Mouse (Mus musculus) liver, postnatal 0 days (tissue): ENCODE data around the gene Lpin2. TPM values are rescaled to one million over a fixed set of nuclear protein-coding genes. Genes with fewer than 3 reads are reported as not detected.

ENCODE experiments used
- ATAC-seq: fragments of 200-750 bp; cut with Nextera tagmentation; 2 replicates; pipeline ENCODE4 v1.8.0; 2017; ENCODE audit warnings: mild to moderate bottlenecking, moderate library complexity
- DNase-seq: peaks from one replicate; pipeline ENCODE4 v3.0.0-alpha.2; 2016
- H3K27ac ChIP-seq: fragments of 300-500 bp; sonication (generic); 2 replicates; pipeline ENCODE4 v1.5.1; 2014; ENCODE audit warnings: antibody characterized with exemption, moderate library complexity, mild to moderate bottlenecking, low read depth
- H3K27me3 ChIP-seq: fragments of 300-500 bp; sonication (generic); 2 replicates; pipeline ENCODE4 v1.6.1; 2014; ENCODE audit warnings: low read length, control low read depth, mixed read lengths; ENCODE audit not compliant: insufficient read depth
- H3K36me3 ChIP-seq: fragments of 300-500 bp; sonication (generic); replicated peaks from 2 replicates; pipeline ENCODE4 v1.6.1; 2014; ENCODE audit warnings: mild to moderate bottlenecking, control low read depth, low read length, moderate library complexity, mixed read lengths; ENCODE audit not compliant: insufficient read depth
- H3K4me1 ChIP-seq: fragments of 300-500 bp; sonication (generic); 2 replicates; pipeline ENCODE4 v1.6.1; 2014; ENCODE audit warnings: antibody characterized with exemption, mild to moderate bottlenecking, control low read depth; ENCODE audit not compliant: insufficient read depth
- H3K4me2 ChIP-seq: fragments of 300-500 bp; sonication (generic); 2 replicates; pipeline ENCODE4 v1.6.1; 2014; ENCODE audit warnings: low read depth, mild to moderate bottlenecking, low read length, moderate library complexity, mixed read lengths
- H3K4me3 ChIP-seq: fragments of 300-500 bp; sonication (generic); 2 replicates; pipeline ENCODE4 v1.5.1; 2014; ENCODE audit warnings: low read depth, low read length
- H3K9ac ChIP-seq: fragments of 300-500 bp; sonication (generic); replicated peaks from 2 replicates; pipeline ENCODE4 v1.6.1; 2014; ENCODE audit warnings: mild to moderate bottlenecking, moderate library complexity
- H3K9me3 ChIP-seq: fragments of 300-500 bp; sonication (generic); 2 replicates; pipeline ENCODE4 v1.6.1; 2016; ENCODE audit warnings: mild to moderate bottlenecking, control low read depth, low read length, mixed read lengths
- CTCF ChIP-seq: sonication (generic); IDR thresholded peaks from 2 replicates; pipeline ENCODE4 v1.5.1; 2016; ENCODE audit warnings: antibody characterized with exemption, low read depth
- EP300 ChIP-seq: IDR thresholded peaks from 2 replicates; pipeline ENCODE4 v1.6.1; 2016; ENCODE audit warnings: antibody characterized with exemption, low read depth, mild to moderate bottlenecking
- WGBS: fragments of 180-500 bp; shearing (Covaris S2); extraction: QIAGEN DNeasy Blood & Tissue Kit; methylation state at CpG from one replicate; pipeline ENCODE4 v1.1.7; 2014; ENCODE audit not compliant: insufficient replicate concordance; 5-methylcytosine and 5-hydroxymethylcytosine counted together
- polyA plus RNA-seq: library from polyadenylated mRNA; unstranded; fragments of >200 nt; fragmentation: Nextera tagmentation; extraction: Ambion mirVana; gene quantifications from 2 replicates; pipeline ENCODE4 v1.2.1, GENCODE M21; 2015

Gene Lpin2
- polyA plus RNA-seq, 1 experiment from 2014 or later = 44.5 TPM

DNA sequence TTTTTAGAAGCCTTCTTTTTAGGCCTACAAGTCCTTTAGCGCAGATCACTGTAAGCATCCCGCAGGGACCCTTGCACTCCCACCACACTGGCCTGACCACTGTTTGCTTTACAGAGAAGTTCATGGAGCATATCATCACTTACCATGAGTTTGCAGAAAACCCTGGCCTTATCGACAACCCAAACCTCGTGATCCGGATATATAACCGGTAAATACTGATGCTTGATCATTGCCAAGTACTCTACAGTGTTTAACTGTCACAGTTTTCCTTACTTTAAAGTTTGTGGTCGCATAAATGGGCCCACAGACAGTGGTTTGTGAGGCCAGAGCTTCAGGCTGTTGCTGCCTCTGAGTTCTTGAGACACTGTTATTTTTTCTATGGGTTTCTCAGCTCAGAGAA is 56.1 kb downstream of the Lpin2 start:
- H3K27ac ChIP-seq = peak overlapping the region; percentile 63; the same call in 1 of the 2 replicates
- WGBS = 65% methylated on average over 7 of the region's 7 CpGs
- no peaks in the 10 kb centered on the region for H3K9me3 ChIP-seq
- H3K27me3 ChIP-seq = no peaks in the 10 kb centered on the region
- peaks cover 86% of the 10 kb centered on the region for H3K36me3 ChIP-seq
- ATAC-seq = no peak
- no peak overlapping the region for H3K4me3 ChIP-seq
- TF ChIP-seq CTCF (no peak), EP300 (peak; percentile 89)
- H3K4me2 ChIP-seq = no peak overlapping the region
- H3K4me1 ChIP-seq = peaks cover 14% of the 10 kb centered on the region
- H3K9ac ChIP-seq = no peak overlapping the region
- no peak for DNase-seq

DNA sequence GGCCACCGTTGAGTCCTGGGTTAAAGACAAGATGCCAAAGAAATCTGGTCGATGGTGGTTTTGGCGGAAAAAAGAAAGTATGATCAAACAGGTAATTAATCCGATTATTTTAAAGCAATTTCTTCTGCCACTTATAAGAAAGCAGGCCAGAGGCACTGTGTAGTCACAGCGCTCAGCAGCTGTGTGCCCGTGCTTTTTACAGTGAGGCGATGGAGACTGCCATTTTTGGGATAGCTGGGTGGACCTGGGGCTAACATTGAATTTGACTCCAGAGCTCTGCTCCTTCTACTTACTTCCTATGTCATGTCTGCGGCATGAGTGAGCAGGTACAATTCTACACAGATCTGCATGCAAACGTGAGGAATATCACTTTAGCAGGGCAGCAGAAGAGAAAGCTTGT is 58.5 kb downstream of the Lpin2 start:
- DNase-seq = no peak
- Histone ChIP-seq H3K9ac (no peak overlapping the region), H3K36me3 (peaks cover 92% of the 10 kb centered on the region), H3K9me3 (no peaks in the 10 kb centered on the region), H3K27me3 (no peaks in the 10 kb centered on the region), H3K4me2 (no peak overlapping the region), H3K27ac (no peak overlapping the region), H3K4me3 (no peak overlapping the region), H3K4me1 (peaks cover 14% of the 10 kb centered on the region)
- 94% methylated on average over 9 of the region's 9 CpGs for WGBS
- no peak for TF ChIP-seq EP300
- no peak for ATAC-seq

DNA sequence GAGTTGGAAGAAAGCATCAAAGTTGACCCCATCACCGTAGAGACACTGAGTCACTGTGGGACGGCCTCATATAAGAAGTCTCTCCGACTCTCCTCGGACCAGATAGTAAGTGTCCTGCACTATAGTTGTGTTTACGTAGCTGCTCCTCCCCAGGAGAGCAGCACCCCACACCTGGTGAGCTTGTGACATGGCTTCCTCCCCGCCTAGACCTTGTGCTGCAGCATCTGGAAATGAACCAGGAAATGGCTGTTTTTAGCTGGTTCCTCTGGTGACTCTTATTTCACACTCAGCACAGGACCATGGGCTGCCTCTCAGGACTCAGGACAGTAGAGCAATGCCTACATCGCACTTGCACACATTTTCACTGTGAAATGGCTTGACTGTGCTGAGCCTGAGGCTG is 60.3 kb downstream of the Lpin2 start:
- 93% methylated on average over 7 of the region's 7 CpGs for WGBS

DNA sequence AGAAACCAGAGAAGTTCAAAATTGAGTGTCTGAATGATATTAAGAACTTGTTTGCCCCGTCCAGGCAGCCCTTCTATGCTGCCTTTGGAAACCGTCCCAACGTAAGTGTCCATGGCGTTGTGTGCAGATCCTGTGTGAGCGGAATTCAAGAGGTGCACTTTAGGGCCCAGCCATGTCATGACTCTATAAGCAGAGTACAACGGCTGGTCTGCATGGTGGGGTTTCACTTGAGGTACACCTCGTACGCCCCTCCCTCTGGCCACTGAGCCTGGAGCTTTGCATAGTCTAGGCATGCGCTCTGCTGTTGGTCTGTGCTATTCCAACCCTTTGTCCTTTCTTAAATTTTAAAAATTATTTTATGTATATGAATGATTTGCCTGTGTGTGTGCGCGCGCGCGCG is 62.8 kb downstream of the Lpin2 start:
- Histone ChIP-seq H3K4me2 (no peak overlapping the region), H3K27ac (no peak overlapping the region), H3K9ac (no peak overlapping the region), H3K36me3 (peaks cover 99% of the 10 kb centered on the region), H3K9me3 (no peaks in the 10 kb centered on the region), H3K4me1 (no peaks in the 10 kb centered on the region), H3K4me3 (no peak overlapping the region), H3K27me3 (no peaks in the 10 kb centered on the region)
- TF ChIP-seq CTCF (no peak), EP300 (no peak)
- WGBS = 95% methylated on average over 15 of the region's 15 CpGs
- ATAC-seq (no peak), DNase-seq (no peak)

More for the DNA sequence above, 60.3 kb downstream of the Lpin2 start:
- Histone ChIP-seq H3K9ac (no peak overlapping the region), H3K9me3 (no peaks in the 10 kb centered on the region), H3K4me1 (peaks cover 7% of the 10 kb centered on the region; the same call in 1 of the 2 replicates), H3K4me3 (no peak overlapping the region), H3K4me2 (no peak overlapping the region), H3K27ac (no peak overlapping the region), H3K36me3 (peaks cover 97% of the 10 kb centered on the region), H3K27me3 (no peaks in the 10 kb centered on the region)
- TF ChIP-seq CTCF = no peak
- TF ChIP-seq EP300 = no peak
- ATAC-seq (no peak), DNase-seq (no peak)

DNA sequence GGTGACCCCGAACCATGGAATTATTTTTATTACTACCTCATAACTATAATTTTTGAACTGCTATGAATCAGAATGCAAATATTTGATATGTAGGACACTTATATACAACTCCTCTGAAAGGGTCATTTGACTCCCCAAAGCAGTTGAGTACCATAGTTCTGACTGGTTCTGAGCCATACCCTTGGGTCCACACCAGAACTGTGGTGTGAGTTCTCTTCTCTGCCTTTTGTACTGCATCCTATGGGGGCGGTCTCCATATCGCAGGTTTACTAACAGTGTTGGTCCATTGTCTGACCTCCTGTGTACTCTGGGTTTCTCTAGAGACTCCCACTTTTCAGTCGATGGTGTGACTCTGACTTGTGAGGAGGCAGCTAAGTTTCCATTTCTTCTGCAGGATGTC is 63.7 kb downstream of the Lpin2 start:
- Histone ChIP-seq H3K9me3 (no peaks in the 10 kb centered on the region), H3K4me3 (no peak overlapping the region), H3K27ac (no peak overlapping the region), H3K4me1 (no peaks in the 10 kb centered on the region; the same call in 1 of the 2 replicates), H3K27me3 (no peaks in the 10 kb centered on the region), H3K36me3 (peaks cover 99% of the 10 kb centered on the region), H3K4me2 (no peak overlapping the region), H3K9ac (no peak overlapping the region)
- no peak for ATAC-seq
- TF ChIP-seq CTCF (no peak), EP300 (no peak)
- WGBS = 90% methylated on average over 4 of the region's 4 CpGs
- no peak for DNase-seq

DNA sequence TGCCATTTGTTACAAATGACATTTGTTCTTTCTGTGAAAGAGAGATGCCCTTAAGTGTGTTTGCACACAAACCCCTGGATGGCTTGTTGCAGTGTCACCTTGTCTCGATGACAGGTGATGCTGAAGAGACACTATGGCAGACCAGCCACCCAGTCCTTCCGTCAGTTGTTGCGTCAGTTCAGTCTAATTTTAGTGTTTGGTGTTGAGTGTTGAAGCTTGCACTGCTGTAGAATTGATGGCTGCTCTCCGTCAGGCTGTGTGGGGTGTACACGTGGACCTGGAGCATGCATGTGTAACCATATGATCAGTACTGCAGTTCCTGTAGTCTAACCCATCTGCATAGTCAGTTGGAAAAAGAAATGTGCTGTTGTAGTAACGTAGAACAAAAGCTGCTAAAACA is 66.6 kb downstream of the Lpin2 start:
- no peak overlapping the region for H3K27ac ChIP-seq
- DNase-seq = no peak
- WGBS = 85% methylated on average over 6 of the region's 6 CpGs

DNA sequence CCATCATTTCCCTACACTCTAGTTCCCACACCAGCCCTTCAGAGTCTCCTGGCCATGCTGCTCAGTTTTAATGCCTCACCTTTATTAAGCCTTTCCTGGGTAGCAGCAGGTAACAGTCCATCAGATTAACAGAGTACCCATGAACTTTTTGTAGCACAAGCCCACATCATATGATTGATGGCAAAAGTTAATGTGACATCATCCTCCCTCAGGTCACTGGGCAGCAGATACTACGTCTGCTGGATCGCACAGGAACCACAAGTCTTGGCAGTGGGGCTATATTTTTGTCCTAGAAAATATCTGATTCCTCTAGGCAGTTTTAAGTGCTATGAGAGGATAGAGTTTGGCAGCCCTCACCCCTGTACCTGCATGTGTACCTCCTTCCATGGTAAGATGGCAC is 67.7 kb downstream of the Lpin2 start:
- TF ChIP-seq EP300 = no peak
- TF ChIP-seq CTCF = no peak
- 82% methylated on average over 2 of the region's 2 CpGs for WGBS
- Histone ChIP-seq H3K27ac (0 out of 2 replicates have a peak overlapping the region, but pooled peaks have one; percentile 3), H3K9me3 (no peaks in the 10 kb centered on the region), H3K36me3 (peaks cover 78% of the 10 kb centered on the region), H3K27me3 (no peaks in the 10 kb centered on the region), H3K9ac (no peak overlapping the region), H3K4me3 (no peak overlapping the region), H3K4me1 (no peaks in the 10 kb centered on the region; the same call in 1 of the 2 replicates), H3K4me2 (no peak overlapping the region)
- DNase-seq (no peak), ATAC-seq (no peak)

More for the DNA sequence above, 66.6 kb downstream of the Lpin2 start:
- no peaks in the 10 kb centered on the region for H3K9me3 ChIP-seq
- H3K36me3 ChIP-seq = peaks cover 88% of the 10 kb centered on the region
- H3K4me2 ChIP-seq = no peak overlapping the region
- no peaks in the 10 kb centered on the region; the same call in 1 of the 2 replicates for H3K4me1 ChIP-seq
- TF ChIP-seq CTCF = no peak
- TF ChIP-seq EP300 = no peak
- no peak overlapping the region for H3K4me3 ChIP-seq
- ATAC-seq = no peak
- H3K27me3 ChIP-seq = no peaks in the 10 kb centered on the region
- no peak overlapping the region for H3K9ac ChIP-seq
